Mouse (Mus musculus) ovary, adult 18-20 months (tissue): ENCODE data around the gene Mov10.
"Not testable (repeated sequence)": the region's sequence is repeated elsewhere in the genome, so short reads cannot be mapped to it uniquely, and the experiment has no call there.

Experiments used
- DNase-seq: peaks from one replicate; pipeline ENCODE4 v3.0.0; 2022; ENCODE audit warnings: low spot score, mixed read lengths

Mov10 gene

DNA sequence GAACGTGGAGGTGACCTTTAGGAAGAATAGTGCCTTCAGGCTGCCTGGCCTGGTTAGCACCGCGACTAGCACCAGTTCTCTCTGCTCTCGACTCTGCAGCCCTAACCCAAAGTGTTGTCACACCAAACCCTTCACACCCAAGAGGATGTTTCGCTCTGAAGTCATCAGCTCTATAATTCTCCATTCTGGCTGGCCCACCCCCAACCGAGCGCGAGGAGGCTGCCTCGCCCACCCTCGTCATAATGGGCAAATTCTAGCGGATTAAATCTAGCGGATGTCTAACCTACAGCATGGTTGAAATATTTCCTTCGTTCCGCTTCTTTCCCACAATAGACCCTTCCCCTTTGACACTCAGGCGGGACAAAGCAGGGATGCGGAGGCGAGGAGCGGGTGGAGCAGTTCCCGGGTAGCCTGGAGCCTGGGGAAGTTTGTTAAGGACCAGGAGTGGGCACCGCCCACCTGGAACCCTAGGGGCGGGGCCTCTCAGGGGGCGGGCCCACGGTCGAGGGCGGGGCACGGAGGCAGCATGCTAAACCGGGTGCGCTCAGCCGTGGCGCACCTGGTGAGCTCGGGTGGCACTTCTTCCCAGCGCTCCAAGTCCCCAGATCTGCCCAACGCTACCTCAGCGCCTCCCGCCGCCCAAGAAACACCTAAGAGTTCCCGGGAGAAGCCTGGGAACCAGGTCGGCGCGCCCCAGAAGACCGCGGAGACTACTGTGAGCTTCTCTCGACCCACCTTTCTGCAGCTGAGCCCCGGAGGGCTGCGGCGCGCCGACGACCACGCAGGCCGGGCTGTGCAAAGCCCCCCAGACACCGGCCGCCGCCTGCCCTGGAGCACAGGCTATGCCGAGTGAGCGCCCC is 37.6 kb downstream of the Mov10 start, which contains the start of gene Ppm1j:
Ppm1j (plus strand) TSS at position 496 of the 860 bp plus-strand sequence.
- DNase-seq: peak; percentile 44

DNA sequence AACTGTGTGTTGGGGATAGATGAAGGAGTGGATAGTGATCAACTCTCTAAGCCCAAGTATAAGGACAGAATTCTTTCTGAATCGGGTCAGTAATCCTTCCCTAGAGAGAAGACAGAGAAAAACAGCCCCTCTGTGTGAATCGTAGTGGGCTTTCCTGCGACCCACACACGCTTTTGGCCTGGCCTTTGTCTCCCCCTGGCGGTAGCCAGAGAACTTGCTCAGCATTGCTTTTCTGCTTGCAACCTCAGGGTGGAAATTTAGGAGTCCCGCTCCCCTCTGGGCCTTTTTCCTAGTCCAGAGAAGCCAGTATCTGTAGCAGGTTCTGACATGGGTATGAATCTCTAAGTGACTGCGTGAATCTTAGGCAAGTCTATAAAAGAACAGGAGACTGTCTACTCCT is 38.4 kb downstream of the Mov10 start:
- DNase-seq: no peak

DNA sequence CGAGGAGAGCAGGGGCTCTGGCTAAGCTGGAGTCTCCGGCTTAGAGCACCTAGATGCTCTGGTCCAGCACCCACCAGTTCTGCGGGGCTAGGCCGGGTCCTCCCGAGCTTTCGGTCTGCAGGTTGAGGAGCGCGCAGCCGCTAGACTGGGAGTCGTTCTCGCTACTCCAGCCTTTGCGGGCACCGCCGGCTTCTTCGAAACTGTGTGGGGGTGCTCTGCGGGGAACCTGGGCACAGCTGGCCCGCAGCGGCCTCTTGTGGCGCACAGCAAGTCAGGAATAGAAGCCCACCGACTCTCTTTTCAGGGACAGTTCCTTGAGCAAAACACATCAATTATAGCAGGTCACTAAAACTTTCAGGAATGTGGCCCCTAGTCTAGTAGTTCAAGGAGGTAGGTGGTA is 41.0 kb downstream of the Mov10 start:
- no peak for DNase-seq

DNA sequence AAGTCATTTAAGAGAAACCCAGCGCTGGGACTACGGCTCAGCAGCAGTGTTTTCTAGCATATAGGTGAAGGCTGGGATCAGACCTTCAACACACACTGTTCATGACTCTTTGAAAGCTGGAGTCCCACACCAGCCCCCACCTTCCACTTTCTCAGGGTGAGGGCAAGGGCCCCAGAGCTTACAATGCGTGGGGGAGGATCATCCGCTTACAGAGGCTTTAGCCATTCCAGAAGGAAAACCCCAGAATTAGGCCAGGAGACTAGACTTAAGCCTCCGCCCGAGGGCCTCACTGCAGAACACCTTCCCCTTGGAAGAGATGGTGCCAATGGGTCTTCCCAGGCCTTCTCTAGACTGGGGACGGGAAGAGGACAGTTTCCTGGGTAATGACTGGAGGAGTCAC is 45.1 kb downstream of the Mov10 start:
- no peak for DNase-seq

DNA sequence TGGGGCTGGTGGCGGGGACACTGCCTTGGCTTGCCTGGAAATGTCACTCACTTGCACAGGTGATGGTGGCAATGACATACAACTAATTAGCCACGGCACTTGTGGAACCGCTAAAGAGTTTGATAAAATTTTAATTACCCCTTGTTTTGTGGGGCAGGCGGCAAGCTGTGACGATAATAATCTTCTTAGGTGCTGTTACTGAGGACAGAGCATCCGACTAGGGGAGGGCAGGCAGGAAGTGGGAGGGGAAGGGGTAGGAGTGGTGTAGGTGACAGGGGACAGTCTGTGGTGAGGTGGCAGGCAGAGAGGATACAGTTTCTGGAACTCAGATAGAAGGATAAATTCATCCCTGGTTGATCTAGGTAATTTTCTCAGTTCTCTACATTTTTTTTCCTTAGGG is 46.9 kb downstream of the Mov10 start:
- DNase-seq: no peak

DNA sequence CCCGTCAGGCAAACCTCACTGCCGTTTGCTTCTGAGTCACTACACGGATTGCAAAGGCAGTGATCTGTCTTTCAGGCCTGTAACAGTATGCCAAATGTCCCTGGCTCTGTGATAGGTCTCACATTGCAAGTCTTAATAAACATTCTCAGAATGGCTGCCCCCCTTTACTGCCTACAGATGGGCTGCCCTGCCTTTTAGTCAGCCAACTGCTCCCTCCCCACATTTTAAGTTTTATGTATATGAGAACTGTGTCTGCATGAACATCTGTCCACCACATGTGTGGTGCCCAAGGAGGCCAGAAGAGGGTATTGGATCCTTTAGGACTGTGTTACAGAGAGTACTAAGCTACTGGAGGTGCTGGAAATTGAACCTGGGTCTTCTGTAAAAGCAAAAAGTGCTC is 47.4 kb downstream of the Mov10 start:
- DNase-seq: no peak

DNA sequence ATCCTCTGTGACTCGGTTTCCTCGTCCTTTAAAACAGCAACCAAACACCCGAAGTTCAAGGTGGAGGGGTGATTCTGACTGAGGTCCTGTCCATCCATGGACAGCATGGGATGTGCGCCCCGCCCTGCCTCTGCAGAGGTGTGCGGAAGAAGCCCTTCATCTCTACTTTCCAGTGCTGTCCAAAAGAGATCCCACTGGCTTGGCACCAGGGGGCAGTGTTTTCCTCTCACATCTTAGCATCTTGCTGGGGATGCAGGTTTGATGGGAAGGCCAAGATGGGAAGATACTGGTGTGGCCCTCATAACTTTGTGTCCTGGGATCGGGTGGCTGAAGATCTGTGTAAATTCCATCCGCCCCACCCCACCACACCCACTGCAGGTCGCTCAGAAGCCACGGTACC is 48.3 kb downstream of the Mov10 start:
- no peak for DNase-seq

DNA sequence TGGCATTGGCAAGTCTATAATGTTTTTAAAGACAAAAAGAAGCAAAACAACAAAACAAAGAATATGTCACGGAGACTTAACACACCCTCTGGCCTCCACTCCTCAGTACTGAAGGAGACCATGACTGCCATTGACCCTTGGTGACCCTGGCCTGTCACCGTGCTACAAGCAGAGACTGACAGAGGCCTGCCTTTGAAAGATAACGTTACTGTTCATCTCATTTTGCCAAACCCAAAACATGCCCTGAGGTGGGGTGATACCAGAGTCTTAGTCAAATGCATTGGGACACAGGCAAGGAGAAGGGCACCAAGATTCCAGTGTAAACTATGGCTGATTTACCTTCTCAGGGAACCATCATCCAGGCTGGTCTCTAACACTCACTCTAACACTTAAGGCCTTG is 49.2 kb downstream of the Mov10 start:
- no peak for DNase-seq

DNA sequence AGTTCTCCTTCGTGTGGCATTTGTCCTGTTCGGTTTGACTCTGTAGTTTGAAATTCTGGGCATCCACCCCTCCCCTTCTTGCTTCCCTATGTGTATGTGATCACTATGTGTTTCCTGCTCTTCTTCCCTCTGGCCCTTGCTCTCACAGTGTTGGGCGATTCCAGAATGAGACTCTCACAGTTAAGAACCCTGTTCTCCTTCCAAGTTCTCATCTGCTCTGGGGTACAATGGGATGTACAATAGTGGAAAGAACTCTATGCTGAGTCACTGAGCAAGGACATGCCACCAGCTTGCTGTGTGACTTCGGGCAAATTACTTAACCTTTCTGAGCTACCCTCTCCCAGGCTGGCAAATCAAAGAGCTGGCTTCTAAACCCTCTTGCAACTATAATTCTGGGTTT is 50.6 kb downstream of the Mov10 start:
- no peak for DNase-seq

DNA sequence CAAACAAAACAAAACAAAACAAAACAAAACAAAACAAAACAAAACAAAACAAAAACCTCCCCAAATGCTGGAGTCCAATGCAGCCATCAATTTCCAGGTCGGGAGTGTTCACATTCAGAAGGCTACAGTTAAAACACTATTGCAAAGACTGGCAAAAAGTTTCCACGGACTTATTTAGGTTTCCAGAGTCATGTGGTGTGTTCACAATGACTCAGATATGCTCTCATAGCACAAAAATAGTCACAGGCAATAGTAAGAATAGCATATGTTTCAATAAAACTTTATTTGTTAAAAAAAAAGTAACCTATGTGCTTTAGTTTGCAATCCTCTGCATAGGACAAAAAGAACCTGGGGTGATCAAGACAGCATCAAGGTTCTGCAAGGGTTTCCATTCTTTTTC is 51.2 kb downstream of the Mov10 start:
- DNase-seq: no peak

DNA sequence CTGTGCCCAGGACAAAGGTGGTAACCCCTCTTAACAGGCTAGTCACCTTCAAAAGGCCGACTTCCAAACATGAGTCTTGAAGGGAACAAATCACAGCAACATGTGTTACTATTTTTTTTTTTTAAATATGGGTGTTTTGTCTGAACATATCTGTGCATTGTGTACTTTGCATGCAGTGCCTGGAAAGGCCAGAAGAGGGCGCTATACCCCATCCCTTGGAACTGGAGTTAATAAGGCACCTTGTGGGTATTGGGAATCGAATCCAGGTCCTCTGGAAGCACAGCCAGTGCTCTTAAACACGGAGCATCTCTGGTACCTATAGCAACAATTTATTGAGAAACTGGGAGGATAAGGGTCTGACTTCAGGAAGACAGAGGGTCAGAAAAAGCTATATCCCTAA is 53.3 kb downstream of the Mov10 start:
- DNase-seq: no peak

DNA sequence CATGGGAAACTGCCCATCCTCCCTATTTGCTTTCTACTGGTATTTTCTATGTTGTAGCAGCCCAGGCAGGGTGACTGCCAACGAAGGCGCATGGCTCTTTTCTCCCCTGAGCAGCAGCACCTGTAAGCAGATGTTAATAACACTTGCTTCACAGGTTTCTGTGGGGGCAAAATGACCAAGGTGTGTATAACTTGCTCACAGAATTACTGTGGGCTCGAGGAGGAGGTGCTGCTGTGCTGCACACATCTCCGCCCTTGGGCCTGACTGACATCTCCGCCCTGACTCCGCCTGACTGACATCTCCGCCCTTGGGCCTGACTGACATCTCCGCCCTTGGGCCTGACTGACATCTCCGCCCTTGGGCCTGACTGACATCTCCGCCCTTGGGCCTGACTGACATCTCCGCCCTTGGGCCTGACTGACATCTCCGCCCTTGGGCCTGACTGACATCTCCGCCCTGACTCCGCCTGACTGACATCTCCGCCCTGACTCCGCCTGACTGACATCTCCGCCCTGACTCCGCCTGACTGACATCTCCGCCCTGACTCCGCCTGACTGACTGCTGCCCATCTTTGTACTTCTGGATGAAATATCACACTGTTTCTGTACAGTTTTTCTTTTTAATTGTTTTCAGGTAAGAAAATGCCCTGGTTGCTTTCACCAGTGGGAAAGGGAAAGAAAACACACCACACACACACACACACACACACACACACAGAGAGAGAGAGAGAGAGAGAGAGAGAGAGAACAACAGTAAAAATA is 56.1 kb downstream of the Mov10 start:
- not testable (repeated sequence) for DNase-seq

DNA sequence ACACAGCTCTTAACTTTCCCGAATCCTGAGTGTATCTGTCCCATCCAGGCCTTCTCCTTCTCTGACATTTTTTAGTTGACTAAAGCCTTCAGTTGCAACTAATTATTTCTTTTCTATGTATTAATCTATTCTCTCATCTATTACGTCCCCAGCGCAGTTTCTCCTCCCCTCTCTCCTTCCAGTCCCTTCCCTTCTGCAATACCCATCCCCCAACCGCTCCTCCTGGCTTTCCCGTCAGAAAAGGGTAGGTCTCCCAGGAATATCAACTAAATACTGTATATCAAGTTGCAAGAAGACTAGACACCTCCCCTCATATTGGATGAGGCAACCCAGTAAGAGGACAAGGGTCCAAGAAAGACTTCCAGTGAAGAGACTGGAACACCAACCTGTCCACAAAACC is 59.5 kb downstream of the Mov10 start:
- DNase-seq: no peak

DNA sequence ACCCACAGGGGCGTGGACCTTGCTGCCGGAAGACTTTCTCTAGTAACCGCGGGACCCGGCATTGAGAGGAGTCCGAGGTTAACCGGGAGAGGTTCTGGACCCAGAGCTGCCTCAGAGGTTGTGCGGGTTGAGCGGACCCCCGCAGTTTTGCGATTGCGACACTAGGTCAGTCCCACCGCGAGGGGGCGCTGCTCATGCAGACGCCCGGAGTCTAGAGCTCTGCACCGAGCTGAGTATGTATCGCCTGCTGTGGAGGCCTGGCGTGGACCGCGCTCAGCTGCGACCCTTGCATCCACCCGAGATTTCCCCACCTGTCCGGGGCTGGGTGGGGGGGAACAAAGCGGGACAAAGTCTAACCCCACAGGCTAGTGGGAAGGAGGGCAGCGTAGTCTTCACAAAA is 60.0 kb downstream of the Mov10 start:
- peak; percentile 30 for DNase-seq

DNA sequence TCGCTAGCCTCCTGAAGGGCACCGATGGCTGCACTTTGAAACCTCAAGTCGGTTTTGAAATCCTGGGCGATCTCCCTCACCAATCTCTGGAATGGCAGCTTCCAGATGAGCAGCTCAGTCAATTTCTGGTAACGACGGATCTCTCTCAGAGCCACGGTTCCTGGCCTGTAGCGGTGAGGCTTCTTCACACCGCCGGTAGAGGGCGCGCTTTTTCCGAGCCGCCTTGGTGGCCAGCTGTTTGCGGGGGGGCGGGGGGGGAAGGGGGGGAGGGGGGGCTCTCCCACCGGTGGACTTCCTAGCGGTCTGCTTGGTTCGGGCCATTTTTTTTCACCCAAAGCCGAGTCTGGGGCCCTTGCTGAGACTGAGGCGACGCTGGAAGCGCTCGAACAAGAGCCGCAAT is 65.5 kb downstream of the Mov10 start:
- not testable (repeated sequence) for DNase-seq
